Mouse (Mus musculus) kidney, embryonic 15.5 days (tissue): Measurements from ENCODE around the gene Gpbp1l1. TPM values are rescaled to one million over a fixed set of nuclear protein-coding genes. Genes with fewer than 3 reads are reported as not detected.

Experiments
- ATAC-seq: fragments of 200-750 bp; cut with Nextera tagmentation; replicated peaks from 2 replicates; pipeline ENCODE4 v1.8.0; 2017; ENCODE audit warnings: moderate TSS enrichment; ENCODE audit not compliant: low FRiP score
- H3K27ac ChIP-seq: fragments of 300-500 bp; sonication (generic); 2 replicates; pipeline ENCODE4 v1.5.1; 2015; ENCODE audit warnings: mild to moderate bottlenecking, inconsistent platforms
- H3K27me3 ChIP-seq: fragments of 300-500 bp; sonication (generic); 2 replicates; pipeline ENCODE4 v1.6.1; 2015; ENCODE audit warnings: inconsistent platforms
- H3K36me3 ChIP-seq: fragments of 300-500 bp; sonication (generic); 2 replicates; pipeline ENCODE4 v1.6.1; 2015; ENCODE audit warnings: inconsistent platforms
- H3K4me1 ChIP-seq: fragments of 300-500 bp; sonication (generic); 2 replicates; pipeline ENCODE4 v1.6.1; 2015; ENCODE audit warnings: inconsistent platforms
- H3K4me2 ChIP-seq: fragments of 300-500 bp; sonication (generic); 2 replicates; pipeline ENCODE4 v1.6.1; 2015; ENCODE audit warnings: moderate library complexity, mild to moderate bottlenecking, inconsistent platforms
- H3K4me3 ChIP-seq: fragments of 300-500 bp; sonication (generic); replicated peaks from 2 replicates; pipeline ENCODE4 v1.5.1; 2015; ENCODE audit warnings: mild to moderate bottlenecking, inconsistent platforms
- H3K9ac ChIP-seq: fragments of 300-500 bp; sonication (generic); 2 replicates; pipeline ENCODE4 v1.6.1; 2015; ENCODE audit warnings: mild to moderate bottlenecking, inconsistent platforms
- H3K9me3 ChIP-seq: fragments of 300-500 bp; sonication (generic); replicated peaks from 2 replicates; pipeline ENCODE4 v1.6.1; 2016; ENCODE audit warnings: inconsistent platforms
- WGBS: fragments of 180-500 bp; shearing (Covaris S2); methylation state at CpG from one replicate; pipeline ENCODE4 v1.1.7; 2015; ENCODE audit warnings: mixed read lengths; 5-methylcytosine and 5-hydroxymethylcytosine counted together
- polyA plus RNA-seq: library from polyadenylated mRNA; unstranded; fragments of >200 nt; fragmentation: Nextera tagmentation; extraction: Ambion mirVana; gene quantifications from 2 replicates; pipeline ENCODE4 v1.2.1, GENCODE M21; 2015

Gpbp1l1 gene
- 40.5 and 40.7 TPM in 2 replicates for polyA plus RNA-seq

DNA sequence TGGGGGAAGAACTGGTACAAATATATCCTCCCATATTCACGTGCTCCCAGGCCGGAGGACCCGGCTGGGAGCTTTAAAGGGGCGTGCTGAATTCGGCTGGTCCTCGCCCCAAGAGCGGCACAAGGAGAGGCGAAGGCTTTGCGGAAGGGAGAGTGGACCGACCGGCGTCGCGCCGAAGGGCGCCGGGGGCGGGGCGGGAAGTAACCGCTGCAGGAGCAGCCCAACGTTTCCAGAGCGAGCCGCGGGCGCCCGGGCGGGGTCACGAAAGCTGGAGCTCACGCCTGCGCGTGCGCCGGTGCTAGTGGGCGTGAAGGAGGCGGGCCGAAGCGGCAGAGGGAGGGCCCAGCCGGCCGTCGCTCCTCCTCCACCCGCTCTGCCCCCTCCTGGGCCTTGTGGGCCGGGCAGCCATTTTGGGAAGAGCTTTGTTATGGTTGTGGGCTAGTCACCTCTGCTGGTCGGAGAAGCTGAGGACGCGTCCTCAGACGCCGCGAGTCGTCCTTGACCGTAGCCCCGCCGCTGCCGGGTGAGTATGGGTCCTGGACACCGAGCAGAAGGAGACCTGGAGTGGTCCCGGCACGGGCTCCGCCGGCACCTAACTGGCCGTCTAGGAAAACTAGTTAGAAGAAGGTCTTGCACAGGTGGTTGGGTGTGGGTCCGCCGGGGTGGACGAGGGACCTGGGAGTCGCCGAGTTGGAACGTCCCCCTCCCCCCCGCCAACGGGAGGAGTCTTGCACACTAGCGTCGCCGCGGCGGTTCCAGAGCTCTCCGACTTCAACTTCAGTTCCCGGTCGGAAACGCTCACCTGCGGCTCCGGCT is at the start of gene Gpbp1l1:
Gene Gpbp1l1, plus strand, starts transcription at position 353 of the 816 bp plus-strand sequence.
- peak; percentile 97 for ATAC-seq
- Histone ChIP-seq H3K27me3 (no peaks in the 10 kb centered on the region), H3K9ac (peak within 1 kb of the TSS; percentile 77), H3K4me2 (peak within 1 kb of the TSS; percentile 70), H3K4me3 (peak within 1 kb of the TSS; percentile 68), H3K9me3 (no peaks in the 10 kb centered on the region), H3K36me3 (peaks cover 19% of the 10 kb centered on the region), H3K4me1 (peaks cover 12% of the 10 kb centered on the region; the same call in 1 of the 2 replicates), H3K27ac (peak within 1 kb of the TSS; percentile 97)
- under 1% methylated on average over 78 of the region's 78 CpGs for WGBS

DNA sequence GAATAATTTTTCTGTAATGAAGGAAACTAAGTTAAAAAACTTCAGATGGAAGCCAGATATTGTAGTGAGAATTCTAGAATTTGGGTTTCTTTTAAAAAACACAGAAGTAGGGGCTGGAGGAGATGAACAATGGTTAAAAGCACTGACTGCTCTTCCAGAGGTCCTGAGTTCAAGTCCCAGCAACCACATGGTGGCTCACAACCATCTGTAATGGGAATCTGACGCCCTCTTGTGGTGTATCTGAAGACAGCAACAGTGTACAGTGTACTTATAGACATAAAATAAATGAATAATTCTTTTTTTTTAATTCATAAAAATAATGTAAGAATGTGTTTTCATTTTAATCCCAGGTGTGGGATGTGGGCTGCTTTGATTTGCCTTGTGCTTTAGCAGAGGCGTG is 26.3 kb upstream of the Gpbp1l1 start:
- H3K27ac ChIP-seq, result no peak overlapping the region
- no peak overlapping the region for H3K4me3 ChIP-seq
- no peak overlapping the region for H3K9ac ChIP-seq
- no peaks in the 10 kb centered on the region for H3K4me1 ChIP-seq
- ATAC-seq, result no peak
- no peak overlapping the region for H3K4me2 ChIP-seq
- H3K9me3 ChIP-seq, result no peaks in the 10 kb centered on the region
- 72% methylated on average over 2 of the region's 2 CpGs for WGBS
- H3K36me3 ChIP-seq, result peaks cover 30% of the 10 kb centered on the region
- H3K27me3 ChIP-seq, result no peaks in the 10 kb centered on the region

DNA sequence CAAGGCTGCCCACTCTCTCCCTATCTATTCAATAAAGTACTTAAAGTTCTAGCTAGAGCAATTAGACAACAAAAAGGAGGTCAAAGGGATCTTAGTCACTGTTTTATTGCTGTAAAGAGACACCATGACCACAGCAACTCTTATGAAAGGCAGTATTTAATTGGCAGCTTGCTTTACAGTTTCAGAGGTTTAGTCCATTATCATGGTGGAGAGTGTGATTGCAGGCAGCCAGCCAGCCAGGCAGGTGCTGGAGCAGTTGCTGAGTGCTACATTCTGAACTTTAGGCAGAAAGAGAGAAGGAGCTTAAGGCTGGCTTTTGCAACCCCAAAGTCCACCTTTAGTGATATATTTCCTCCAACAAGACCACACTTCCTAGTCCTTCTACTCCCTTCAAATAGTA is 21.1 kb upstream of the Gpbp1l1 start:
- no peak for ATAC-seq
- Histone ChIP-seq H3K4me3 (no peak overlapping the region), H3K4me2 (no peak overlapping the region), H3K9me3 (no peaks in the 10 kb centered on the region), H3K36me3 (peaks cover 25% of the 10 kb centered on the region), H3K4me1 (no peaks in the 10 kb centered on the region), H3K27me3 (no peaks in the 10 kb centered on the region), H3K27ac (no peak overlapping the region), H3K9ac (no peak overlapping the region)

DNA sequence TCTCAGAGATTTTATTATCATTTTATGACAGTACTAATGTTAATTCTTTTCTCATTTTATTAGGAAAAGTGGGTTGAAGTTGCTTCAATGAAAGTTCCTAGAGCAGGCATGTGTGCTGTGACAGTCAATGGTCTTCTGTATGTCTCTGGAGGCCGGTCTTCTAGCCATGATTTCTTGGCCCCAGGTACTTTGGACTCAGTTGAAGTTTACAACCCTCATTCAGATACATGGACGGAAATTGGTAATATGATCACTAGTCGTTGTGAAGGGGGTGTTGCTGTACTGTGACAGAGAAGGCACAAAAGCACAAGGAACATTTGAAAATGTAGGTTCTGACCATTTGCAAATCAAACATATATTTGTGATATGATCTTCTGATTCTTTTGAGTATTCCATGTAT is 19.7 kb upstream of the Gpbp1l1 start:
- ATAC-seq, result no peak
- Histone ChIP-seq H3K4me2 (no peak overlapping the region), H3K4me3 (no peak overlapping the region), H3K4me1 (no peaks in the 10 kb centered on the region), H3K27ac (no peak overlapping the region), H3K27me3 (no peaks in the 10 kb centered on the region), H3K9ac (no peak overlapping the region), H3K36me3 (peaks cover 31% of the 10 kb centered on the region), H3K9me3 (no peaks in the 10 kb centered on the region)
- 72% methylated on average over 3 of the region's 3 CpGs for WGBS

DNA sequence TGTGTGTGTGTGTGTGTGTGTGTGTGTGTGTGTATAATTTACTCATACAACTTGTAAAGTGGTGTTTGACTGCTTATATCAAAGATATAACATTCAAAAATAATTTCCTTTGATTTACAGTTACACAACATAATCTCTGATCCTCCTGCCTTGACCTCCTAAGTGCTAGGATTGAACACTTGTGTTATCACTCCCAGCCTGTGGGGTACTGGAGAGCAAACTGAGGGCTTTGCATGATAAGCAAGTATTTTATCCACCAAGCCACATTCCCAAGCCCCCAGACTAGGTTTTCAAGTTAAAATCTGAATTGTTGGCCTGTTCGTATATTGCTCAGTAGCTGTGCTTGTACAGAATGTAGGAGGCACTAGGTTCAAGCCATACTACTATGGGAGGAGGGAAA is 7.0 kb upstream of the Gpbp1l1 start:
- H3K27me3 ChIP-seq, result no peaks in the 10 kb centered on the region
- no peak overlapping the region for H3K9ac ChIP-seq
- peaks cover 17% of the 10 kb centered on the region for H3K36me3 ChIP-seq
- H3K9me3 ChIP-seq, result no peaks in the 10 kb centered on the region
- no peak overlapping the region for H3K4me3 ChIP-seq
- WGBS, result 83% methylated on average over 1 of the region's 1 CpGs
- ATAC-seq, result no peak
- no peak overlapping the region for H3K27ac ChIP-seq
- no peak overlapping the region for H3K4me2 ChIP-seq
- H3K4me1 ChIP-seq, result no peaks in the 10 kb centered on the region

DNA sequence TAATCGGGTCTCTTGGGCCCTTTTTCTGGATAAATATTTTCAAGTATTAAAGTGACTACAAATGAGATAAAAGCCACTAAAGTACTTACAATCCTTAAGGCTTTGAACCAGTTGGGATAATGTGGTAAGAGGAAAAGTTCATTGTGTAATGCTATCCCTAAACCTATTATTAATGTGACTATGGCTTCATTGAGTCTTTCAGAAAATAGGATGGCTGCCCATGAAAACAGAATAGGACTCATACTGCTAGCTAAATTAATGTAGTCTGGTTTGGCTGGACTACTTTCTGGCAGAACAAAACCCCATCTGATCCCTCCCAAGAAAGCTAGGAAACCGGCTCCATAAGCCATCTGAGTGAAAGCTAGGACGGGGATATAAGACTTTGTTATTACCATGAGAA is 4.4 kb upstream of the Gpbp1l1 start:
- WGBS, result 86% methylated on average over 3 of the region's 3 CpGs
- Histone ChIP-seq H3K27me3 (no peaks in the 10 kb centered on the region), H3K27ac (no peak overlapping the region), H3K4me3 (no peak overlapping the region), H3K36me3 (peaks cover 17% of the 10 kb centered on the region), H3K9me3 (no peaks in the 10 kb centered on the region), H3K9ac (no peak overlapping the region), H3K4me1 (0 out of 2 replicates have a peak, but pooled peaks cover 6% of the 10 kb centered on the region), H3K4me2 (no peak overlapping the region)
- no peak for ATAC-seq

DNA sequence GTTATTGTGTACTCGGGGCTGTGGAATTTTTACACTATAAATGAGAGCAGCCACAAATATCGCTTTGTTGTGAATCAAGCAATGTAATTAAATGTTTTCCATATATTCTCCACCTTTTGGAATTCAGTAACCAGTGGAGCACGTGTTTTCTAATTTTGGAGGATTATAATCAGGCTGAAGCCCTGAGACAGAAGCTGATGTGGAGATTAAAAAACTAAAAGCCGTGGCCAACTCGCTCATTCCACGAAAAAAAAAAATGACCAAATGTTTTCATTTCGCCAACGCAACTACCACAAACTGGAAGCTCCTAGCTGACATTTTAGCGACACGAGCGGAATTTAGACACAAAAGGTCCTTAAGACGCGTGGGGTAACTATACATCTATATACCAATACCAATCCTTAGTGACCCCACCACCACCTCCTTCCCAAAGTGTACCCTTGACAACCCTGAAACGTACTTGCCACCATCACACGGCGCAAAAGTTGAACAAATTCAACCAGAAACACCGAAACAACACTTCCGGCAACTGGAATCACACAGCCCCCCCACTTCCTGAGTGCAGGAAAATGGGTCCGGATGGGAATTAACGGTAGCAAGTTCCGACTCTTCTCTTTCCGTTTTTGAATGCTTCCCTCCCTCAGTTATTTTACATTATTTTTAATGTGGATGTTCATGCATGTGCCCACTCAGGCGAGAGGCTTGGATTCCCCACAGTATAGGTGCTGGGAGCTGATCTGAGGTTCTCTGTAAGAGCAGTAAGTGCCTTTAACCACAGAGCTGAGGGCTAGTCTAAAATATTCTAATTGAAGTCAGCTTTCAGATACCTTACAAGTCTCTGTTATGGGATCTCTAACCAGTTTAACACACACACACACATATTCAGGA is 1.8 kb upstream of the Gpbp1l1 start, which contains the start of gene Tmem69:
Gene Tmem69, minus strand, starts transcription at position 524 of the 888 bp plus-strand sequence.
- WGBS, result 2% methylated on average over 23 of the region's 23 CpGs

DNA sequence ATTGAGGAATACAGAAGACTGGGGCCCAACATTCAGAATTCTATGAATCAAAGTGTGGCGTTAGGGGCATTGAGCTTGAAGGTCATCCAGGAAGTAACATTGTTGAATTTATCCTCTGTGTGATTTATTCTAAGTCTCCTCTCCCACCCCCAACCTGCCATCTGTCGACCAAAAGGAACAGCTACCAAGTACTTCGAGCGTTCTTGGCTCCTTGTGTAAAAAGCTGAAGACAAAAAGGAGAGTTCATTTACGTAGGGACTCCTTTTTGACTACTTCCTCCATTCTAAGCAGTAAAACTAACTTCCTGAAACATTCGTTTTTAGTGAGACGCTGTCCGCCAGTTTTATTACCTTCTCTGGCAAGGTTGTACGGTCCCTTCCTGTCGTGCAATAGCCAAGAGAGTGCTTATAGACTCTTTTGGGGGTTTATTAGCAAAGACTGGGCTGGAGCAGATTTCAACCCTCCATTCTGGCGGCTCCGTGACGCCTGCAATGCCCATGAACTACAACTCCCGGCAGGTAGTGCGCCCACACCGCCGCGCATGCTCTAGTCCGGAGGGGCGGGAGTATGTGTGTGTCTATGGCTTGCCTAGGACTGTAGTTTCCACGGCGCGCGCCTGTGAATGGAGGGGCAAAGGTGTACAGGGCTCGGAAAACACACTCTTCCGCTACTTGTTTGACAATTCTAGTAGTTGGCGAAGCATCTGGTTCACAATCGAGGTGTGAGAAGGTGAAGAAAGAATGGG is 725 bp upstream of the Gpbp1l1 start:
- peak overlapping the region; percentile 70 for H3K4me2 ChIP-seq
- peak overlapping the region; percentile 97 for H3K27ac ChIP-seq
- H3K4me3 ChIP-seq, result peak overlapping the region; percentile 68
- peak; percentile 96 for ATAC-seq
- H3K9ac ChIP-seq, result peak overlapping the region; percentile 77
- H3K27me3 ChIP-seq, result no peaks in the 10 kb centered on the region
- H3K9me3 ChIP-seq, result no peaks in the 10 kb centered on the region
- H3K4me1 ChIP-seq, result peaks cover 12% of the 10 kb centered on the region; the same call in 1 of the 2 replicates
- under 1% methylated on average over 28 of the region's 28 CpGs for WGBS
- peaks cover 21% of the 10 kb centered on the region for H3K36me3 ChIP-seq

More for the DNA sequence above, 1.8 kb upstream of the Gpbp1l1 start, which contains the start of gene Tmem69:
- Histone ChIP-seq H3K27me3 (no peaks in the 10 kb centered on the region), H3K27ac (peak within 1 kb of the TSS; percentile 97), H3K4me3 (peak within 1 kb of the TSS; percentile 68), H3K36me3 (peaks cover 21% of the 10 kb centered on the region), H3K9me3 (no peaks in the 10 kb centered on the region), H3K9ac (peak within 1 kb of the TSS; percentile 77), H3K4me1 (peaks cover 12% of the 10 kb centered on the region; the same call in 1 of the 2 replicates), H3K4me2 (peak within 1 kb of the TSS; percentile 70)
- no peak for ATAC-seq

DNA sequence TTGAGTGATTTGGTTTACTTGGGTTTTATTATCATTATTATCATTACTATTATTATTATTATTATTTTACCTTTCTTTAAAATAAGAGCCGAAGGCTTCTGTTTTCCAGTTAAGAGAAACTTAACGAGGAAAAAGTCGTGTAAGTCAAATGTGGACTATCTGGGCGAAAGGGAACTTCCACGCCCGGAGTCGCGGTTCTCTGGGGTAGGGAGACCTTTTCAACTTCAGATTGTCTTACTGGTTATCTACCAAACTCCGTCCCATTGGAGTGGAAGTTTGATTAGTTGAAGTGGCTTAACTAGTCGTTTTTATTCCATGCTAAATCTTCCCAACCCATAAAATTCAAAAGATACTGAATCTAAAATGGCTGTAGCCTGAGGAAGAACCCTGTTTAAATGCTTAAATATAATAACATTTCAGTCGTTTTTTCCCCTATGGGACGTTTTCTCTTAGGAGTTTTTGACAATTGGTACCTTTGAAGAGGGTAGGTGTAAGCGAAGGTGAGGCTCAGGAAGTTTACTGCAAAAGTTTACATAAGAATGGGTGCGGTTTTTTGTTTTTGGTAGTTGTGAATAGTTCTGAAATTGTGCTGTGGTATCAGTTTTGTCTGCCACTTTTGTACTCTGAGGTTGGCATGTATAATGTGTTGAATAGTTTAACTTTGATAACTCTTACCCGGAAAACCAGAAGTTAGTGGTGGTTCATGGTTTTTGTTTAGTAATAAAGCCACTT is 859 bp downstream of the Gpbp1l1 start:
- Histone ChIP-seq H3K4me1 (peaks cover 12% of the 10 kb centered on the region; the same call in 1 of the 2 replicates), H3K36me3 (peaks cover 15% of the 10 kb centered on the region), H3K27ac (peak overlapping the region; percentile 97), H3K9ac (peak overlapping the region; percentile 77), H3K9me3 (no peaks in the 10 kb centered on the region), H3K4me2 (peak overlapping the region; percentile 70), H3K27me3 (no peaks in the 10 kb centered on the region), H3K4me3 (peak overlapping the region; percentile 68)
- ATAC-seq, result no peak
- WGBS, result 3% methylated on average over 15 of the region's 15 CpGs

DNA sequence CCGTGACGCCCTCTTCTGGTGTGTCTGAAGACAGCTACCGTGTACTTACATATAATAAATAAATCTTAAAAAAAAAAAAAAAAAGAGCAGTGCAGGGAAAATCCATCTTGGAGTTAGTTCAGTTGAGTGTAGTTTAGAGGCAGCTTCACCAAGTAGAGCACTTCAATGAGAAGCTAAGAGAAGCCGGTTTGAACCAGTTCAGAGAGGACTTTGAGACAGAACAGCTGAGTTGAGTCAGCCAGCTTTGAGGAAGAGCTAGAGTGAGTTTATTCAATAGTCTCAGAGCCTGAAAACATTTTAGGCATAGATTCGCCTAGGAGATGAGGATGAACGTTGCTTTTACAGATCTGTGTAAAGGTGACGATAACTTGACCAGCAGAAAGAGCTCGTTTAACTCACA is 38.3 kb downstream of the Gpbp1l1 start:
- H3K27ac ChIP-seq, result no peak overlapping the region
- no peak overlapping the region for H3K9ac ChIP-seq
- no peaks in the 10 kb centered on the region for H3K9me3 ChIP-seq
- no peak for ATAC-seq
- peaks cover 25% of the 10 kb centered on the region for H3K4me1 ChIP-seq
- no peaks in the 10 kb centered on the region for H3K27me3 ChIP-seq
- H3K4me3 ChIP-seq, result no peak overlapping the region
- 82% methylated on average over 8 of the region's 8 CpGs for WGBS
- H3K36me3 ChIP-seq, result peaks cover 56% of the 10 kb centered on the region
- no peak overlapping the region for H3K4me2 ChIP-seq

DNA sequence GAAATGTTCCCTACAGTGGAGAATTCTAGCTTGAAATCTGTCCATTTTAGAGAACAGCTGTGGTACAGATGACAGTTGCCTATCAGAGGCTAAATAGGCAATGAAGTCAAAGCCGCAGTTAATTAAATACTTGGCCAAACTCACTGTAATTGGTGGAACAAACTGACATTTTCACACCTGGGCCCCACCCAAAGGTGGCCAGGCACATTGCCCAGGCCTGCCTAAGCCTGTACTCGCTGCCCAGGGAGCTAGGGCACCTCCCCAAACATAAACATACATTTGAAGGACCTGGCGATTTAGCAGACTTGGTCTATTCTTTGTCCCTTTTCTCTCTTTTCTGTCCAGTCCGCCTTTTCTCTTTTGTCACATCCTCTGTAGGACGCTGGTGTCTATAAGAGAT is 38.9 kb downstream of the Gpbp1l1 start, which contains the start of gene Ccdc17:
Gene Ccdc17, plus strand, starts transcription at position 276 of the 400 bp plus-strand sequence.
- Histone ChIP-seq H3K27ac (peak within 1 kb of the TSS; percentile 86), H3K4me2 (peak within 1 kb of the TSS; percentile 91), H3K9ac (peak within 1 kb of the TSS; percentile 56), H3K36me3 (peaks cover 56% of the 10 kb centered on the region), H3K27me3 (no peaks in the 10 kb centered on the region), H3K9me3 (no peaks in the 10 kb centered on the region), H3K4me3 (peak within 1 kb of the TSS; percentile 58), H3K4me1 (peaks cover 25% of the 10 kb centered on the region)
- no peak for ATAC-seq
- 27% methylated on average over 5 of the region's 5 CpGs for WGBS
